ENCODE assay signal across 28 mouse cellular contexts in the genomic region with DNA sequence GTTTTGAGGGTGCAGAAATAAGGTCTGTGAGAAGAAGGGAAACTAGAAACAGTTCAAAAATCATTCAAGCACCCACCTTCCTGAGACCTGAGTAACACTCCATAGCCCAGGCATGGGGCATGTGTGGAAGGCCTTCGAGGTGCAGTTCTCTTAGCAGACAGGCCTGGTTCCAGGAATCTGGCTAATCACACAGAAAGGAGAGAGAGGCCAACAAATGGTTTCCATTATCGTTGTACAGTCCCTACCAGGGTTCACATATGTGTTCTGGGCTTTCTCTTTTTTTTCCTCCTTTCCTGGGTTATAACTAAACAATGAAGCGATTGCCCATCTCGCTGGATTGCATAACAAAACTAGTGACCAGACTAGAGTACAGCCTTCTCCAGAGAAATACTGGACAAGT. TPM values are rescaled to one million over a fixed set of nuclear protein-coding genes. Genes with fewer than 3 reads are reported as not detected.
A peak's percentile ranks its signal among the peaks of the same experiment; 100 is the strongest.
DNase-seq lines count a peak whose midpoint lies in the region; ATAC-seq and TF ChIP-seq lines count a peak whose summit lies in the region.
"Had no signal": no experiment of that assay in that cellular context is flagged by ENCODE, and none has a peak within 500 bp of the region (broad histone marks: within the 10 kb centered on the region; RNA-seq: fewer than 3 reads in every experiment).

No protein-coding gene starts in this region.

- H3K4me3 ChIP-seq in embryonic facial prominence, embryonic 11.5 days (ENCODE audit: low read depth, low read length): no peak overlapping the region
- no peak overlapping the region for H3K4me3 ChIP-seq in embryonic facial prominence, embryonic 10.5 days
- no peak overlapping the region for H3K4me3 ChIP-seq in embryonic fibroblast, embryonic 13.5 days (ENCODE audit: insufficient read depth, low read length)
- no peak overlapping the region for H3K4me3 ChIP-seq in limb, embryonic 13.5 days
- H3K4me3 ChIP-seq in hindbrain, embryonic 14.5 days (replicated peaks; ENCODE audit: low read length): no peak overlapping the region
- H3K4me3 ChIP-seq: forebrain, embryonic 10.5 days; hindbrain, embryonic 12.5 days; intestine, embryonic 15.5 days had no signal

- 70% methylated on average over 4 of the region's 4 CpGs for WGBS in embryonic facial prominence, embryonic 11.5 days
- 79% methylated on average over 4 of the region's 4 CpGs for WGBS in embryonic facial prominence, embryonic 10.5 days
- 57% methylated on average over 4 of the region's 4 CpGs for WGBS in limb, embryonic 13.5 days
- 89% methylated on average over 4 of the region's 4 CpGs for WGBS in hindbrain, embryonic 14.5 days

- no peak overlapping the region for H3K27ac ChIP-seq in embryonic facial prominence, embryonic 11.5 days (replicated peaks; ENCODE audit: low read depth, low read length)
- no peak overlapping the region for H3K27ac ChIP-seq in embryonic facial prominence, embryonic 10.5 days (replicated peaks)
- 0 out of 2 replicates have a peak overlapping the region, but pooled peaks have one; percentile 6 for H3K27ac ChIP-seq in embryonic fibroblast, embryonic 13.5 days (ENCODE audit: insufficient read depth, low read length)
- peak overlapping the region; percentile 11; the same call in 1 of the 2 replicates for H3K27ac ChIP-seq in limb, embryonic 13.5 days
- H3K27ac ChIP-seq in hindbrain, embryonic 14.5 days: no peak overlapping the region
- H3K27ac ChIP-seq: forebrain, embryonic 10.5 days; hindbrain, embryonic 12.5 days; intestine, embryonic 15.5 days had no signal

- no peaks in the 10 kb centered on the region for H3K27me3 ChIP-seq in embryonic facial prominence, embryonic 11.5 days (ENCODE audit: control insufficient read depth, insufficient read depth, low read length)
- H3K27me3 ChIP-seq in embryonic facial prominence, embryonic 10.5 days (replicated peaks; ENCODE audit: low read depth, poor library complexity, severe bottlenecking): no peaks in the 10 kb centered on the region
- H3K27me3 ChIP-seq in limb, embryonic 13.5 days: no peaks in the 10 kb centered on the region
- no peaks in the 10 kb centered on the region for H3K27me3 ChIP-seq in hindbrain, embryonic 14.5 days (ENCODE audit: control insufficient read depth, insufficient read depth, low read length)
- H3K27me3 ChIP-seq: CH12.LX; hindbrain, embryonic 12.5 days; intestine, embryonic 15.5 days had no signal

- no peak overlapping the region for H3K4me2 ChIP-seq in embryonic facial prominence, embryonic 11.5 days (ENCODE audit: low read depth, low read length)
- H3K4me2 ChIP-seq in limb, embryonic 13.5 days (replicated peaks): no peak overlapping the region
- H3K4me2 ChIP-seq in hindbrain, embryonic 14.5 days (replicated peaks): no peak overlapping the region
- H3K4me2 ChIP-seq: heart, embryonic 11.5 days; hindbrain, embryonic 12.5 days; intestine, embryonic 15.5 days had no signal

- no peaks in the 10 kb centered on the region for H3K36me3 ChIP-seq in embryonic facial prominence, embryonic 11.5 days (replicated peaks; ENCODE audit: control insufficient read depth, insufficient read depth, low read depth, low read length)
- no peaks in the 10 kb centered on the region for H3K36me3 ChIP-seq in embryonic facial prominence, embryonic 10.5 days (replicated peaks)
- H3K36me3 ChIP-seq in limb, embryonic 13.5 days: no peaks in the 10 kb centered on the region
- H3K36me3 ChIP-seq in hindbrain, embryonic 14.5 days (replicated peaks; ENCODE audit: control insufficient read depth, insufficient read depth): no peaks in the 10 kb centered on the region
- H3K36me3 ChIP-seq: forebrain, embryonic 10.5 days; G1E; hindbrain, embryonic 12.5 days; intestine, embryonic 15.5 days had no signal

- no peaks in the 10 kb centered on the region for H3K9me3 ChIP-seq in embryonic facial prominence, embryonic 11.5 days (replicated peaks; ENCODE audit: control insufficient read depth, low read length)
- no peaks in the 10 kb centered on the region for H3K9me3 ChIP-seq in embryonic facial prominence, embryonic 10.5 days
- H3K9me3 ChIP-seq in limb, embryonic 13.5 days: no peaks in the 10 kb centered on the region
- H3K9me3 ChIP-seq in hindbrain, embryonic 14.5 days (ENCODE audit: control insufficient read depth, low read length): no peaks in the 10 kb centered on the region
- H3K9me3 ChIP-seq: forebrain, embryonic 10.5 days; G1E; hindbrain, embryonic 12.5 days; intestine, embryonic 15.5 days had no signal

- TF ChIP-seq CTCF in embryonic fibroblast, embryonic 13.5 days (IDR thresholded peaks at IDR 0.05; ENCODE audit: borderline replicate concordance, insufficient read depth, low read length): no peak

- no peaks in the 10 kb centered on the region for H3K4me1 ChIP-seq in embryonic facial prominence, embryonic 11.5 days (ENCODE audit: control insufficient read depth, insufficient read depth, low read length)
- H3K4me1 ChIP-seq in embryonic facial prominence, embryonic 10.5 days: peaks cover 16% of the 10 kb centered on the region
- H3K4me1 ChIP-seq in embryonic fibroblast, embryonic 13.5 days (ENCODE audit: control insufficient read depth, insufficient read depth, low read length): peaks cover 14% of the 10 kb centered on the region
- peaks cover 36% of the 10 kb centered on the region for H3K4me1 ChIP-seq in limb, embryonic 13.5 days
- no peaks in the 10 kb centered on the region for H3K4me1 ChIP-seq in hindbrain, embryonic 14.5 days (replicated peaks; ENCODE audit: control insufficient read depth, insufficient read depth, low read length)
- H3K4me1 ChIP-seq: intestine, embryonic 15.5 days had no signal

- no peak overlapping the region for H3K9ac ChIP-seq in embryonic facial prominence, embryonic 11.5 days (replicated peaks; ENCODE audit: low read length)
- H3K9ac ChIP-seq in limb, embryonic 13.5 days: no peak overlapping the region
- H3K9ac ChIP-seq in hindbrain, embryonic 14.5 days: no peak overlapping the region
- H3K9ac ChIP-seq: forebrain, postnatal 0 days; hindbrain, embryonic 12.5 days; intestine, embryonic 15.5 days had no signal

- DNase-seq in embryonic facial prominence, embryonic 11.5 days (ENCODE audit: low spot score): peak; percentile 52
- no peak for DNase-seq in embryonic facial prominence, embryonic 10.5 days (ENCODE audit: low spot score)
- DNase-seq in gastrocnemius, postnatal 10 days: no peak
- DNase-seq in ovary, postnatal 14 days (ENCODE audit: low spot score): no peak
- DNase-seq in gastrocnemius, postnatal 4 days (ENCODE audit: low spot score in 2 of 2): no peak
- DNase-seq in hindbrain, embryonic 14.5 days (ENCODE audit: low spot score): no peak
- DNase-seq: adrenal gland, adult 2 months; adrenal gland, postnatal 14 days; B cell, adult 2 months; cerebellum, adult 11 months; cerebellum, adult 2 months; cerebellum, adult 9-11 months; cerebellum, postnatal 25 days; forebrain, postnatal 0 days; gastrocnemius, postnatal 36 days; heart, adult 11 months had no signal

- ATAC-seq in embryonic facial prominence, embryonic 11.5 days (replicated peaks; ENCODE audit: insufficient number of reproducible peaks, low FRiP score, low TSS enrichment, low read depth): no peak
- 0 out of 2 replicates have a peak, but pooled peaks have one; percentile 57 for ATAC-seq in limb, embryonic 13.5 days (ENCODE audit: low FRiP score, low read depth)
- ATAC-seq in hindbrain, embryonic 14.5 days (ENCODE audit: low FRiP score): no peak
- ATAC-seq: forebrain, embryonic 14.5 days; forebrain, postnatal 0 days; hindbrain, embryonic 16.5 days; intestine, embryonic 15.5 days had no signal

- no peak for TF ChIP-seq POLR2A in embryonic fibroblast, embryonic 13.5 days (IDR thresholded peaks at IDR 0.05; ENCODE audit: low read depth, low read length)

RNA-seq across cellular contexts. Expression of gene Ngf, which starts 35.4 kb away (rescaled TPM):
- 4.6 and 4.9 TPM in 2 replicates for polyA plus RNA-seq in embryonic facial prominence, embryonic 11.5 days (2014; fragmentation: Nextera tagmentation; extraction: Ambion mirVana)
- polyA plus RNA-seq in embryonic facial prominence, embryonic 10.5 days (2016; fragmentation: Nextera tagmentation; extraction: Ambion mirVana): 1.4 and 2.3 TPM in 2 replicates
- 18.1 and 45.3 TPM in 2 replicates for polyA plus RNA-seq in embryonic fibroblast, embryonic 13.5 days (2011; ENCODE audit: insufficient read length, low read depth, missing spikeins)
- 8.7 and 9.2 TPM in 2 replicates for polyA plus RNA-seq in limb, embryonic 13.5 days (2015; fragmentation: Nextera tagmentation; extraction: Ambion mirVana)
- total RNA-seq in gastrocnemius, postnatal 10 days (2021): 1 to 10 TPM; 1.3 to 1.8 TPM
- total RNA-seq in gastrocnemius, postnatal 4 days (2021): 1 to 10 TPM; 1.9 to 2.4 TPM
- 0.29 TPM in 2 replicates for polyA plus RNA-seq in hindbrain, embryonic 14.5 days (2014; fragmentation: Nextera tagmentation; extraction: Ambion mirVana)
- total RNA-seq: CH12.LX; common myeloid progenitor, adult 5-6 weeks; hematopoietic stem cell, adult 5-6 weeks had no signal
- polyA plus RNA-seq: G1E had no signal

Comparison
In these comparisons a context has a peak if more than half of its experiments do, and no peak if none do; other contexts are left out.
1. H3K27ac ChIP-seq: peak in embryonic fibroblast, embryonic 13.5 days (single experiment) and limb, embryonic 13.5 days (single experiment); none in embryonic facial prominence, embryonic 11.5 days (single experiment), embryonic facial prominence, embryonic 10.5 days (single experiment) and hindbrain, embryonic 14.5 days (single experiment).